Mouse (Mus musculus) lung, postnatal 0 days (tissue): Measurements from ENCODE around the gene Csnk1g2.

ENCODE experiments used
- CTCF ChIP-seq: IDR thresholded peaks from 2 replicates; pipeline ENCODE4 v1.5.1; 2016; ENCODE audit warnings: antibody characterized with exemption, mild to moderate bottlenecking
- EP300 ChIP-seq: IDR thresholded peaks from 2 replicates; pipeline ENCODE4 v1.6.1; 2016; ENCODE audit warnings: antibody characterized with exemption, mild to moderate bottlenecking, control low read depth

- TF ChIP-seq CTCF (no peak), EP300 (no peak)
Observed at GRCm38 (mm10) chr10:80646936-80647335, 24.3 kb downstream of the Csnk1g2 start.
